Mouse (Mus musculus) myocyte (in vitro differentiated cells): Measurements from ENCODE around the gene Atn1.

Experiments used
- E2F4 ChIP-seq: IDR thresholded peaks from one replicate; pipeline ENCODE4 v1.6.1; 2011; ENCODE audit warnings: mild to moderate bottlenecking, control low read depth, moderate library complexity; ENCODE audit not compliant: insufficient read depth
- MAX ChIP-seq: IDR thresholded peaks from one replicate; pipeline ENCODE4 v1.6.1; 2011; ENCODE audit warnings: low read depth, mild to moderate bottlenecking, control low read depth
- MYOG ChIP-seq, 3 experiments: IDR thresholded peaks; one replicate each; pipeline ENCODE4 v1.6.1; 2011; ENCODE audit warnings: control low read depth in 2 of 3, low read depth in 2 of 3, mild to moderate bottlenecking in 2 of 3; ENCODE audit not compliant: insufficient read length in 2 of 3, control insufficient read depth in 1 of 3, insufficient read depth in 1 of 3
- POLR2A ChIP-seq: IDR thresholded peaks from one replicate; pipeline ENCODE4 v1.6.1; 2011; ENCODE audit warnings: low read depth, mild to moderate bottlenecking, control low read depth, moderate library complexity; ENCODE audit not compliant: insufficient read length
- TCF12 ChIP-seq: IDR thresholded peaks from one replicate; pipeline ENCODE4 v1.6.1; 2011; ENCODE audit warnings: mild to moderate bottlenecking, control low read depth; ENCODE audit not compliant: poor library complexity, insufficient read depth, severe bottlenecking
- USF1 ChIP-seq: IDR thresholded peaks from one replicate; pipeline ENCODE4 v1.6.1; 2011; ENCODE audit warnings: low read depth, mild to moderate bottlenecking, control low read depth, moderate library complexity

- TF ChIP-seq TCF12 (no peak), USF1 (no peak), MYOG (IDR thresholded peaks at IDR 0.05; ENCODE audit: control insufficient read depth in 1 of 3, insufficient read depth in 1 of 3, insufficient read length in 2 of 3, low read depth in 2 of 3) (no peak), POLR2A (no peak), E2F4 (no peak), MAX (no peak)
Measured at GRCm38 (mm10) chr6:124724472-124724871, 31.9 kb downstream of the Atn1 start.
